Mouse (Mus musculus) olfactory bulb, adult 2 months (tissue): ENCODE measurements around the gene Slc29a4. TPM values are rescaled to one million over a fixed set of nuclear protein-coding genes. Genes with fewer than 3 reads are reported as not detected.

Source experiments
- H3K27ac ChIP-seq: fragments of 200-500 bp; 2 replicates; pipeline ENCODE4 v1.5.1; 2012; ENCODE audit warnings: low read depth, low read length; ENCODE audit not compliant: insufficient read depth
- H3K4me1 ChIP-seq: fragments of 200-500 bp; 2 replicates; pipeline ENCODE4 v1.6.1; 2012; ENCODE audit warnings: low read length; ENCODE audit not compliant: control insufficient read depth, insufficient read depth
- H3K4me3 ChIP-seq: fragments of 200-500 bp; 2 replicates; pipeline ENCODE4 v1.5.1; 2012; ENCODE audit warnings: mild to moderate bottlenecking, low read depth, low read length, moderate library complexity; ENCODE audit not compliant: insufficient read depth
- CTCF ChIP-seq: fragments of 200-500 bp; IDR thresholded peaks from 2 replicates; pipeline ENCODE4 v1.5.1; 2012; ENCODE audit warnings: low read depth, mild to moderate bottlenecking, low read length, moderate library complexity; ENCODE audit not compliant: insufficient read depth
- POLR2A ChIP-seq: fragments of 200-500 bp; IDR thresholded peaks from 2 replicates; pipeline ENCODE4 v1.6.1; 2012; ENCODE audit warnings: mild to moderate bottlenecking, low read depth, low read length, moderate library complexity; ENCODE audit not compliant: insufficient read depth
- WGBS: fragments of 180-500 bp; shearing (Covaris S2); methylation state at CpG from one replicate; pipeline ENCODE4 v1.1.7; 2018; 5-methylcytosine and 5-hydroxymethylcytosine counted together
- polyA plus RNA-seq: library from polyadenylated mRNA; stranded (reverse); fragments of >200 nt; gene quantifications from 2 replicates; pipeline ENCODE4 v1.2.4, GENCODE M21; 2012; ENCODE audit warnings: low replicate concordance; ENCODE audit not compliant: missing spikeins, insufficient read depth, insufficient read length

Gene Slc29a4
- polyA plus RNA-seq, 1 experiment = not detected

DNA sequence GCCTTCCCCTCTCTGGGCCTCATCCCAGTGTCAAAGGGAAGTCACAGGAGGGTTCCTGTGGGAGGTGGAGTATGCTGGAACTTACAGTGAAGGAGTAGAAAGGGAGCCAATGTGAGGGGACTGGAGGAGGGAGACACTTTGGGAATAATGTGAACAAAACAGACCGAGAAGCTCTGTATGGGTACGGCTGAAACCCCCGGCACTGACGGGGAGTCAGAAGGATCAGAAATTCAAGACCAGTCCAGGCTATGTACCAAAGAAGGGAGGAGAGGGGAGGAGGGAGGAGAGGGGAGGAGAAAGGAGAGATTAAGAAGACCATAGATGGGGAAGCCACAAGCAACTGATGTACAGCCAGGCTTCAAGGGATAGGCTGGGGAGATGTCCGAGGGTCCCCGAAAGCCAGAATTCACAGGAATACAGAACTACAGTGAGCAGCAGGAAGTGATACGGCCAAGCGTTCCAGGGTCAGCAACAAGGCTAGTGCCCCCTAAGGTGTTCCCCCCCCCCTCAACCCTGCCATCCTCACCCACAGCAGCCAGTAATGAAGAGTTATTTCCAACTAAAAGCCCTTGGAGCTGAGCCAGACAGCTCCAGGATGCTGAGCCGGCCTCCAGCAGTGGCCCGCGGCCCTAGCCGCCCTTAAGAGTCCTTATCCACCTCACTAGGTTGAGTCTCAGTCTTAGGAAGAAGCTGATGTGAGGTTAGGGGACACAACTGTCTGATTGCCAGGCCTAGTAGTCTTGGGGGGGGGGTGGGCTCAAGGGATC is 842 bp downstream of the Slc29a4 start:
- 44% methylated on average over 12 of the region's 12 CpGs for WGBS
- Histone ChIP-seq H3K4me1 (peaks cover 30% of the 10 kb centered on the region), H3K27ac (no peak overlapping the region), H3K4me3 (no peak overlapping the region)
- TF ChIP-seq POLR2A (no peak), CTCF (no peak)

DNA sequence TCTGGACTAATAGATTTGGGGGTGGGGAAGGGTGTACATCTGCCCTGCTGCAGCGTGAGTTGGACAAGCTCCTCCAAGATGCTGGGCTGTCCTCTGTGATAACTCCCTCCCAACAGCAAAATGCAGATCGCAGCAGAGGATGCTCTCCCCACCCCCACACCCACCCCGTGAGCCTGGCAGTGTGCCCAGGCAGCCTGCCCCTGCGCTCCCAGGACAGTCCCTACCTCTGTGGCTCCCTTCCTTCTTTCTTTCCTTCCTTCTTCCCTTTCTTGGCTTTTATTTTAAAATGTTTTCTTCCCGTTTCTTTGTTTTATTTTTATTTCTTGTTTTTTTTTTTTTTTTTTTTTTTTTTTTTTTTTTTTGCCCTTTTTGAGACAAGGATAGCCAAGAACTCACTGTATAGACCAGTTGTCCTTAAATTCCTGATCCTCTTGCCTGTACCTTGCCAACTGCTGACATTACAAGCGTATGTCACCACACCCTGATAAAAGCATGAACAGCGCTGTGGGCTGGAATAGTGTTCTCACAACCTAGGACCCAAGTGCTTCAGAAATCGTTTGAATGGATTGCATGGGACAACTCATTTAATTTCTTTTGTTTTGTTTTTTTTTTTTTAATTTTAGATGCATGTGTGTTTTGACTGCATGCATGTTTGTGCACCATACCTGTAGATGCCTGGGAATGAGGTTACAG is 1.6 kb downstream of the Slc29a4 start:
- Histone ChIP-seq H3K4me1 (peaks cover 30% of the 10 kb centered on the region), H3K4me3 (no peak overlapping the region), H3K27ac (no peak overlapping the region)
- no peak for TF ChIP-seq POLR2A
- TF ChIP-seq CTCF = no peak
- 33% methylated on average over 8 of the region's 8 CpGs for WGBS

DNA sequence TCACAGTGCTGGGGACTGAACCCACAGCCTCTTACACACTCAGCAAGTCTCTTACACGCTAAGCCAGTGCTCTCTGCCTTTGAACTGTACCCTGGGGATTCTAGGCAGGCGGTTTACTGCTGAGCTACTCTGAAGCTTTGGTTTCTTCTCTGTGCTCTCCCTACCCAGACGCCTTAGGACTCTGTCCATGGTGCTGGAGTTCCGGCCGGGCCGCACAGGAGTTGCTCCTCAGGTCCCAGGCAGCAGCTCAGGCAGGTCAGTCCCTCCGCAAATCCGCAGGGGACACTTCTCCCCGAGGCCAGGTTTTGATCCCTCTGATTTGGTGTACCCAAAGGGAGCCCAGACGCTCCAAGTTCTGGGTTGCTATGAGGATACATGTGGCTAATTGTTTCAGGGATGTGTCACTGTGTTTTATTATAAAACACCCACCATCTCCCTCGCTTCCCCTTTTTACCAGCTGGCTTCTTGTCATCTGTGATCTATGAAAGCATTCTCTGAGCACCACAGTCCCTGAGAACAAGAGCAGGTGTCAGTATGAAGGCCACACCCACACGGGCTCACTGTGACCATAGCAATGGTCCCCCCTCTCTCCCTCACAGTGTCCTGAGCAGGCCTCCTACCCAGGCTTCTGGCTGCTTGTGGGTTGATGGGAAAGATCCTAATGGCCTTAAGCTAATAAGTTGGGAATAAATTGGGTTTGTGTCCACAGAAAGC is 2.5 kb downstream of the Slc29a4 start:
- H3K27ac ChIP-seq = no peak overlapping the region
- WGBS = 42% methylated on average over 12 of the region's 12 CpGs
- H3K4me3 ChIP-seq = no peak overlapping the region
- TF ChIP-seq CTCF (no peak), POLR2A (no peak)
- H3K4me1 ChIP-seq = peaks cover 30% of the 10 kb centered on the region

DNA sequence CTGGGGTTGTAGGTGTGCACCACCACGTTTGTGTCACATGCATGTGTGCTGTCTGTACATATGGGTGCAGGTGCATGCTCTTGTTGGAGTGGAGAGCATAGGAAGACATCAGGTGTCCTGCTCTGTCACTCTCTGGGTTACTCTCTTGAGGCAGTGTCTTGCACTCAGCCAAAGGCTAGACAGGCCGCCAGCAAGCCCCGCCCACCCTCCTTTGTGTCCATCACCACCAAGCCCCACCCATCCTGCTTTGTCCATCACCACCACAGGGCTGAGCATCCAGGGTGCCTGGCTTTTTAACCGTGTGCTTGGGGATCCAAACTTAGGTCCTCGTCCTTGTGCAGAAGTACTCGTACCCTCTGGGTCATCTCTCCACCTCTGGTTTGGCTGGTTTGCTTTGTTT is 3.9 kb downstream of the Slc29a4 start:
- TF ChIP-seq CTCF (no peak), POLR2A (no peak)
- H3K4me3 ChIP-seq = no peak overlapping the region
- WGBS = 50% methylated on average over 6 of the region's 6 CpGs
- no peak overlapping the region for H3K27ac ChIP-seq
- peaks cover 33% of the 10 kb centered on the region for H3K4me1 ChIP-seq

DNA sequence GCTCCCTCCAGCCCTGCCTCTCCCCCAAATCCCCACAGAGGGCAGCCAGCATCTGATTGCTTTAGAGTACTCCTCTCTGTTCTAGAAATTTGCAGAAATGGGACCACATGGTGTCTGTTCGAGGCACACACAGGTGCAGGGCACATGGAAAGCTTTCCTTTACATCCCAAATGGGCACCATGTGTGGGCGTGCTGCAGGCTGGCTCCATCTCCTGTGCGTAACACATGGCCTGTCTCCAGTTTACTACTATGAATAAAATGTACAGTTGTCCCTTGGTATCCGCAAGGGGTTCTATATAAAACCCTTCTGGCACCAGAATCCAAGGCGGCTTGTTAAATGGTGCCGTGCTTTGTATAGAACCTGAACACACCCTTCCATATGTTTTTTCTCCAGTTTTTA is 4.6 kb downstream of the Slc29a4 start:
- H3K27ac ChIP-seq = no peak overlapping the region
- no peak overlapping the region for H3K4me3 ChIP-seq
- TF ChIP-seq CTCF (no peak), POLR2A (no peak)
- WGBS = 73% methylated on average over 6 of the region's 6 CpGs
- peaks cover 39% of the 10 kb centered on the region for H3K4me1 ChIP-seq

DNA sequence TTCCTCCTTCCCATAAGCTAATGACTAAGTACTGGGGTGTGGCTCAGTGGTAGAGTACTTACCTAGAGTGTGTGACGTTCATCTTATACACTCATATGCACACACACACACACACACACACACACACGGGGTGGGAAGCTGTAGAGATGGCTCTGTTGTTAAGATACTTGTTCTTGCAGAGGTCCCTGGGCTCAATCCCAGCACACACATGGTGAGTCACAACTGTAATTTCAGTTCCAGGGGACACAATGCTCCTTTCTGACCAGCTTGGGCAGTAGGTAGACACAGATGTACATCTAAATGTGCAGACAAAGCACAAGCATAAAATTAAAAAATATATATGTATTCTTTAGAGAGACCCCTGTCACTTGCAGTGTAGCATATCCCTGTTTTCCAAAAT is 5.4 kb downstream of the Slc29a4 start:
- no peak for TF ChIP-seq POLR2A
- TF ChIP-seq CTCF = no peak
- Histone ChIP-seq H3K4me1 (peaks cover 39% of the 10 kb centered on the region), H3K27ac (no peak overlapping the region), H3K4me3 (no peak overlapping the region)
- 44% methylated on average over 2 of the region's 2 CpGs for WGBS

DNA sequence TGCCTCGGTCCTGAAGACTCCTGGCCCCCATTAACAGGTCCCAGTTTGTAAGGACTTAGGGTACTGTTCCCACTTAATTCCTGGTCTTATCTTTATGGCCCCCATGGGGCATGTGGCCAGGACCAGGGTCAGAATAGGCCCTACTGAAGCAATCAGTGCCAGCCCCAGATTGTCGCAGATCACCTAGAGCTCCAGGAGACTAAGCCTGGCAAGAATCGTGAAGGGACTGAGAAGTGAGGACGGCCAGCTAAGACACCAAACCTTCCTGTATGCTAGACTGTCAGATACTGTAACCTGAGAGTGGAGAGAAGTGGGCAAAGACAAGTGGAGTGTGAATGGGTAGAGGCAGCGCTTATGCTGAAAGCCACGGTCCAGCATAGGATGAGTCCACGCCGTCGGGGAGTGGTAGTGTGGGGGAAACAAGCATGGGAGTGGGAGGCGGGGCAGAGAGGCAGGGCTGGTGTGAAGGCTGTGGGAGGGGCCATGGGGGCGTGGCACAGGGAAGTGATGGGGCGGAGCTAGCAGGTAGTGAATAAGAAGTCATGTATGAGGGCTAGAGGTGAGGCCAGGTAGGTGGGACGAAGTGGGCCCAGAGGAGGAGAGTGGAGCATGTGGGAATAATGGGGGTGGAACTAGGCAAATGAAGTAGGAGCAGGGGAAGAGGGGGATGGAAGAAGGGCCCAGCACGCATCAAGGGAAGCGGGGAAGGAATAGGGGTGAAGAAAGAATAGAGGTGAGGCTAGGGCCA is 8.7 kb downstream of the Slc29a4 start:
- Histone ChIP-seq H3K27ac (no peak overlapping the region), H3K4me1 (peaks cover 25% of the 10 kb centered on the region), H3K4me3 (0 out of 2 replicates have a peak overlapping the region, but pooled peaks have one; percentile 68)
- 28% methylated on average over 15 of the region's 15 CpGs for WGBS
- TF ChIP-seq CTCF (no peak), POLR2A (no peak)

DNA sequence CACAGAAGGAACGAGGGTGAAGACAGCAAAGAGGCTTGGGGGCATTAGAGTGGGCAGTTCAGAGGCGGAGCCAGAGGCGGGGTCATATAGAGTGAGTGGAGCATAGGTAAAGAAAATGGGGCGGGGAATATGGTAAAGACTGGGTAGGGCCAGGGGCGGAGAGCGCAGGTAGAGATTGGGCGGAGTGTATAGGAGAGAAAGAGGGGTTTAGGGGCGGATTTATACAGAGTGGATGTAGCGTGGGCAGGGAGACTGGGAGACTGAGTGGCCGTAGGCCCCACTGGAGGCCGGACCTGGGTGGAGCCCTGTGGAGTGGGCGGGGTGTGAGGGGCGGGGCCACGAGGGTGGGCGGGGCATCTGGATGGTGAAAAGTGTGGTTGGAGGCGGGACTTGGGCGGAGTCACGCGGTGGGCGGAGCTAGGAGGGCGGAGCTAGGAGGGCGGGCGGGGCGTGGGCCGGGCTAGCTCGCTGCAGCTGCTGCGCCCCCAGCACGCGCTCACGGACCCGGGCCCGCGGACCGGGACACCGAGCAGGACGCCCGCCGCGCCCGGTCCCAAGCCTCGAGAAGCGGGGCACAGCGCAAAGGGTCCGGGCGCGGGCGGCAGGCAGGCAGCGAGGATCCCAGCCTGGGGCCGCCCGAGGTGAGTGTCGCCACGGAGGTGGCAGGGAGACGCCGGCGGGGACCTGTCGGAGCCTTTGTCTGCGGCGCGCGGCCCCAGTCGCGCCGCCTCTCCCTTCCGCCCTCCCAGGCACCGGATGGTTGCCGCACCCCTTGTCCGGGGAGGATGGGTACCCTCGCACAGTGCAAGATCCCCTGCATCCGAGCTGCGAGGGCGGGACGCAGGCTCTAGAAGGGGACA is 9.6 kb downstream of the Slc29a4 start:
- Histone ChIP-seq H3K4me1 (peaks cover 23% of the 10 kb centered on the region), H3K27ac (no peak overlapping the region), H3K4me3 (peak overlapping the region; percentile 68)
- no peak for TF ChIP-seq CTCF
- no peak for TF ChIP-seq POLR2A
- 1% methylated on average over 69 of the region's 72 CpGs for WGBS
